Mouse (Mus musculus): ENCODE measurements around the gene Hs6st1. TPM values are rescaled to one million over a fixed set of nuclear protein-coding genes. Genes with fewer than 3 reads are reported as not detected.

Hs6st1 gene
- polyA plus RNA-seq, 1 experiment, result 10.2 TPM

GRCm38 (mm10) chr1:36114844-36115243, 46.6 kb downstream of the Hs6st1 start:
- TF ChIP-seq GATA1 (IDR thresholded peaks at IDR 0.05; ENCODE audit: borderline replicate concordance, low read length) (no peak), FLI1 (IDR thresholded peaks at IDR 0.05; ENCODE audit: low read length) (no peak)
- no peaks in the 10 kb centered on the region for H3K36me3 ChIP-seq (replicated peaks; ENCODE audit: low read length)
- H3K27me3 ChIP-seq (replicated peaks), result peaks cover 40% of the 10 kb centered on the region
- no peak overlapping the region for H3K4me3 ChIP-seq (replicated peaks)
- H3K4me1 ChIP-seq, result peaks cover 4% of the 10 kb centered on the region
- H3K9me3 ChIP-seq, result no peaks in the 10 kb centered on the region

- peaks cover 44% of the 10 kb centered on the region for H3K27me3 ChIP-seq (replicated peaks)
- H3K4me1 ChIP-seq, result peaks cover 4% of the 10 kb centered on the region
- H3K9me3 ChIP-seq, result no peaks in the 10 kb centered on the region
Measured at GRCm38 (mm10) chr1:36116488-36116887, 48.3 kb downstream of the Hs6st1 start.

GRCm38 (mm10) chr1:36118061-36118685, 50.0 kb downstream of the Hs6st1 start:
- TF ChIP-seq FLI1 (IDR thresholded peaks at IDR 0.05; ENCODE audit: low read length), result no peak
- TF ChIP-seq GATA1 (IDR thresholded peaks at IDR 0.05; ENCODE audit: borderline replicate concordance, low read length), result no peak
- Histone ChIP-seq H3K4me1 (peaks cover 4% of the 10 kb centered on the region), H3K36me3 (replicated peaks; ENCODE audit: low read length) (no peaks in the 10 kb centered on the region), H3K4me3 (replicated peaks) (no peak overlapping the region), H3K27me3 (replicated peaks) (peaks cover 37% of the 10 kb centered on the region), H3K9me3 (no peaks in the 10 kb centered on the region)

More at GRCm38 (mm10) chr1:36116488-36116887, 48.3 kb downstream of the Hs6st1 start:
- H3K4me3 ChIP-seq (replicated peaks), result no peak overlapping the region
- TF ChIP-seq FLI1 (IDR thresholded peaks at IDR 0.05; ENCODE audit: low read length) (no peak), GATA1 (IDR thresholded peaks at IDR 0.05; ENCODE audit: borderline replicate concordance, low read length) (no peak)
- no peaks in the 10 kb centered on the region for H3K36me3 ChIP-seq (replicated peaks; ENCODE audit: low read length)

GRCm38 (mm10) chr1:36118958-36119357, 50.8 kb downstream of the Hs6st1 start:
- H3K27me3 ChIP-seq (replicated peaks), result peaks cover 35% of the 10 kb centered on the region
- peaks cover under 1% of the 10 kb centered on the region; the same call in 1 of the 2 replicates for H3K9me3 ChIP-seq
- H3K4me3 ChIP-seq (replicated peaks), result no peak overlapping the region
- H3K4me1 ChIP-seq, result peaks cover 4% of the 10 kb centered on the region
- TF ChIP-seq FLI1 (IDR thresholded peaks at IDR 0.05; ENCODE audit: low read length) (no peak), GATA1 (IDR thresholded peaks at IDR 0.05; ENCODE audit: borderline replicate concordance, low read length) (no peak)
- no peaks in the 10 kb centered on the region for H3K36me3 ChIP-seq (replicated peaks; ENCODE audit: low read length)

GRCm38 (mm10) chr1:36119426-36119825, 51.2 kb downstream of the Hs6st1 start:
- H3K27me3 ChIP-seq (replicated peaks), result peaks cover 35% of the 10 kb centered on the region
- TF ChIP-seq FLI1 (IDR thresholded peaks at IDR 0.05; ENCODE audit: low read length) (no peak), GATA1 (IDR thresholded peaks at IDR 0.05; ENCODE audit: borderline replicate concordance, low read length) (no peak)
- H3K36me3 ChIP-seq (replicated peaks; ENCODE audit: low read length), result no peaks in the 10 kb centered on the region
- no peak overlapping the region for H3K4me3 ChIP-seq (replicated peaks)
- H3K4me1 ChIP-seq, result peaks cover 7% of the 10 kb centered on the region
- peaks cover 5% of the 10 kb centered on the region for H3K9me3 ChIP-seq

- no peak for TF ChIP-seq GATA1 (IDR thresholded peaks at IDR 0.05; ENCODE audit: borderline replicate concordance, low read length)
- TF ChIP-seq FLI1 (IDR thresholded peaks at IDR 0.05; ENCODE audit: low read length), result no peak
Measured at GRCm38 (mm10) chr1:36121172-36121571, 53.0 kb downstream of the Hs6st1 start.

GRCm38 (mm10) chr1:36125076-36125475, 56.9 kb downstream of the Hs6st1 start:
- no peak overlapping the region for H3K4me3 ChIP-seq (replicated peaks)
- no peak for TF ChIP-seq FLI1 (IDR thresholded peaks at IDR 0.05; ENCODE audit: low read length)
- no peak for TF ChIP-seq GATA1 (IDR thresholded peaks at IDR 0.05; ENCODE audit: borderline replicate concordance, low read length)
- H3K36me3 ChIP-seq (replicated peaks; ENCODE audit: low read length), result no peaks in the 10 kb centered on the region
- H3K9me3 ChIP-seq, result peaks cover 13% of the 10 kb centered on the region
- H3K27me3 ChIP-seq (replicated peaks), result peaks cover 20% of the 10 kb centered on the region
- H3K4me1 ChIP-seq, result peaks cover 39% of the 10 kb centered on the region

More at GRCm38 (mm10) chr1:36121172-36121571, 53.0 kb downstream of the Hs6st1 start:
- H3K27me3 ChIP-seq (replicated peaks), result peaks cover 28% of the 10 kb centered on the region
- no peaks in the 10 kb centered on the region for H3K36me3 ChIP-seq (replicated peaks; ENCODE audit: low read length)
- peaks cover 7% of the 10 kb centered on the region; the same call in 1 of the 2 replicates for H3K4me1 ChIP-seq
- H3K4me3 ChIP-seq (replicated peaks), result no peak overlapping the region
- H3K9me3 ChIP-seq, result peaks cover 13% of the 10 kb centered on the region

GRCm38 (mm10) chr1:36129126-36129525, 60.9 kb downstream of the Hs6st1 start:
- peaks cover 11% of the 10 kb centered on the region for H3K9me3 ChIP-seq
- peak overlapping the region; percentile 44 for H3K4me3 ChIP-seq (replicated peaks)
- H3K27me3 ChIP-seq (replicated peaks), result peaks cover 12% of the 10 kb centered on the region
- TF ChIP-seq FLI1 (IDR thresholded peaks at IDR 0.05; ENCODE audit: low read length) (no peak), GATA1 (IDR thresholded peaks at IDR 0.05; ENCODE audit: borderline replicate concordance, low read length) (no peak)
- H3K36me3 ChIP-seq (replicated peaks; ENCODE audit: low read length), result no peaks in the 10 kb centered on the region
- peaks cover 66% of the 10 kb centered on the region for H3K4me1 ChIP-seq

- Histone ChIP-seq H3K4me3 (replicated peaks) (no peak overlapping the region), H3K9me3 (peaks cover 3% of the 10 kb centered on the region), H3K4me1 (peaks cover 64% of the 10 kb centered on the region), H3K27me3 (replicated peaks) (peaks cover 8% of the 10 kb centered on the region), H3K36me3 (replicated peaks; ENCODE audit: low read length) (no peaks in the 10 kb centered on the region)
- TF ChIP-seq FLI1 (IDR thresholded peaks at IDR 0.05; ENCODE audit: low read length) (no peak), GATA1 (IDR thresholded peaks at IDR 0.05; ENCODE audit: borderline replicate concordance, low read length) (no peak)
Measured at GRCm38 (mm10) chr1:36129881-36130280, 61.7 kb downstream of the Hs6st1 start.

GRCm38 (mm10) chr1:36130307-36131035, 62.3 kb downstream of the Hs6st1 start:
- Histone ChIP-seq H3K4me1 (peaks cover 67% of the 10 kb centered on the region), H3K4me3 (replicated peaks) (peak overlapping the region; percentile 47), H3K9me3 (no peaks in the 10 kb centered on the region), H3K36me3 (replicated peaks; ENCODE audit: low read length) (no peaks in the 10 kb centered on the region), H3K27me3 (replicated peaks) (peaks cover 10% of the 10 kb centered on the region)
- no peak for TF ChIP-seq FLI1 (IDR thresholded peaks at IDR 0.05; ENCODE audit: low read length)
- no peak for TF ChIP-seq GATA1 (IDR thresholded peaks at IDR 0.05; ENCODE audit: borderline replicate concordance, low read length)

Data from megakaryocyte, embryonic 14.5 days (primary cell).